Mouse (Mus musculus): ENCODE measurements around the gene Naa80. TPM values are rescaled to one million over a fixed set of nuclear protein-coding genes. Genes with fewer than 3 reads are reported as not detected.
A peak's percentile ranks its signal among the peaks of the same experiment; 100 is the strongest.

The Naa80 gene
- polyA plus RNA-seq, 1 experiment from 2014 or later: 21.8 TPM

GRCm38 (mm10) chr9:107580501-107581317 lies 2.0 kb downstream of the Naa80 start, which contains the start of gene Hyal3:
TSS of gene Hyal3 (plus strand) at chr9:107580818.
- Histone ChIP-seq H3K27me3 (ENCODE audit: insufficient read depth, low read length) (no peaks in the 10 kb centered on the region), H3K9me3 (ENCODE audit: low read length) (no peaks in the 10 kb centered on the region), H3K9ac (replicated peaks; ENCODE audit: low read length) (peak within 1 kb of the TSS; percentile 83), H3K27ac (ENCODE audit: low read length) (peak within 1 kb of the TSS; percentile 96), H3K4me1 (ENCODE audit: insufficient read depth, low read length) (peaks cover 45% of the 10 kb centered on the region), H3K36me3 (ENCODE audit: insufficient read depth, low read length) (peaks cover 11% of the 10 kb centered on the region; the same call in 1 of the 2 replicates), H3K4me3 (ENCODE audit: low read length) (peak within 1 kb of the TSS; percentile 60), H3K4me2 (replicated peaks; ENCODE audit: low read depth, low read length) (peak within 1 kb of the TSS; percentile 90)
- peak; percentile 81 for ATAC-seq (ENCODE audit: low FRiP score, low TSS enrichment)
- WGBS: under 1% methylated on average over 30 of the region's 32 CpGs

DNA sequence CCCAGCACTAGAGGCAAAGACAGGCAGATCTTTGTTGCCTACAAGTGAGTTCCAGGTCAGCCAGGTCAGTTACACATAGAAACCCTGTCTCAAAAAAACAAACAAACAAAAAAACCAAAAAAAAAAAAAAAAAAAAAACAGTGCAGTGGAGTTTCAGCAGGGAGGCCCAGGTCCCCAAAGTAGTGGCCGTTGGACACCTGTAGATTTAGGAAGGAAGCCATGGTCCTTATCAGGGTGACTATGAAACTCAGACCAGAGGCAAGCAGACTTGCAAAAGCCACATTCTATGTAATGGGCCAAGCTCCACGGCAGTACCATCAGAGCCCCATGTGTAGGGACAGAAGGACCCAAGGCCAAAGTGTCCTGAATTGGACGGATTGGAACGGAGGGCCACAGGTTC lies 2.9 kb downstream of the Naa80 start:
- Histone ChIP-seq H3K4me2 (replicated peaks; ENCODE audit: low read depth, low read length) (peak overlapping the region; percentile 90), H3K9me3 (ENCODE audit: low read length) (no peaks in the 10 kb centered on the region), H3K27ac (ENCODE audit: low read length) (peak overlapping the region; percentile 96), H3K4me1 (ENCODE audit: insufficient read depth, low read length) (peaks cover 37% of the 10 kb centered on the region), H3K4me3 (ENCODE audit: low read length) (peak overlapping the region; percentile 60), H3K36me3 (ENCODE audit: insufficient read depth, low read length) (peaks cover 11% of the 10 kb centered on the region; the same call in 1 of the 2 replicates), H3K9ac (replicated peaks; ENCODE audit: low read length) (peak overlapping the region; percentile 83), H3K27me3 (ENCODE audit: insufficient read depth, low read length) (no peaks in the 10 kb centered on the region)
- ATAC-seq (ENCODE audit: low FRiP score, low TSS enrichment): no peak
- WGBS: 74% methylated on average over 4 of the region's 4 CpGs

GRCm38 (mm10) chr9:107582509-107583062 lies 3.9 kb downstream of the Naa80 start:
- no peak for ATAC-seq (ENCODE audit: low FRiP score, low TSS enrichment)
- 85% methylated on average over 7 of the region's 7 CpGs for WGBS

GRCm38 (mm10) chr9:107583174-107583573 lies 4.5 kb downstream of the Naa80 start:
- H3K4me1 ChIP-seq (ENCODE audit: insufficient read depth, low read length): peaks cover 26% of the 10 kb centered on the region
- ATAC-seq (ENCODE audit: low FRiP score, low TSS enrichment): no peak
- H3K9ac ChIP-seq (replicated peaks; ENCODE audit: low read length): no peak overlapping the region

More at GRCm38 (mm10) chr9:107582509-107583062, 3.9 kb downstream of the Naa80 start:
- no peak overlapping the region for H3K9ac ChIP-seq (replicated peaks; ENCODE audit: low read length)
- H3K27ac ChIP-seq (ENCODE audit: low read length): no peak overlapping the region
- no peak overlapping the region for H3K4me3 ChIP-seq (ENCODE audit: low read length)
- H3K27me3 ChIP-seq (ENCODE audit: insufficient read depth, low read length): no peaks in the 10 kb centered on the region
- no peaks in the 10 kb centered on the region for H3K9me3 ChIP-seq (ENCODE audit: low read length)
- no peak overlapping the region for H3K4me2 ChIP-seq (replicated peaks; ENCODE audit: low read depth, low read length)
- H3K4me1 ChIP-seq (ENCODE audit: insufficient read depth, low read length): peaks cover 27% of the 10 kb centered on the region
- H3K36me3 ChIP-seq (ENCODE audit: insufficient read depth, low read length): peaks cover 11% of the 10 kb centered on the region; the same call in 1 of the 2 replicates

GRCm38 (mm10) chr9:107586504-107586903 lies 7.8 kb downstream of the Naa80 start:
- peaks cover 20% of the 10 kb centered on the region for H3K4me1 ChIP-seq (ENCODE audit: insufficient read depth, low read length)
- H3K36me3 ChIP-seq (ENCODE audit: insufficient read depth, low read length): peaks cover 32% of the 10 kb centered on the region
- H3K9ac ChIP-seq (replicated peaks; ENCODE audit: low read length): no peak overlapping the region
- H3K27ac ChIP-seq (ENCODE audit: low read length): no peak overlapping the region
- H3K27me3 ChIP-seq (ENCODE audit: insufficient read depth, low read length): no peaks in the 10 kb centered on the region
- no peak overlapping the region for H3K4me2 ChIP-seq (replicated peaks; ENCODE audit: low read depth, low read length)
- no peak for ATAC-seq (ENCODE audit: low FRiP score, low TSS enrichment)
- WGBS: 86% methylated on average over 5 of the region's 5 CpGs
- no peak overlapping the region for H3K4me3 ChIP-seq (ENCODE audit: low read length)
- no peaks in the 10 kb centered on the region for H3K9me3 ChIP-seq (ENCODE audit: low read length)

More at GRCm38 (mm10) chr9:107583174-107583573, 4.5 kb downstream of the Naa80 start:
- H3K4me3 ChIP-seq (ENCODE audit: low read length): no peak overlapping the region
- H3K4me2 ChIP-seq (replicated peaks; ENCODE audit: low read depth, low read length): no peak overlapping the region
- WGBS: 94% methylated on average over 14 of the region's 14 CpGs
- peaks cover 11% of the 10 kb centered on the region; the same call in 1 of the 2 replicates for H3K36me3 ChIP-seq (ENCODE audit: insufficient read depth, low read length)
- H3K27ac ChIP-seq (ENCODE audit: low read length): no peak overlapping the region
- H3K27me3 ChIP-seq (ENCODE audit: insufficient read depth, low read length): no peaks in the 10 kb centered on the region
- H3K9me3 ChIP-seq (ENCODE audit: low read length): no peaks in the 10 kb centered on the region

- peak; percentile 98 for ATAC-seq (ENCODE audit: low FRiP score, low TSS enrichment)
- Histone ChIP-seq H3K9me3 (ENCODE audit: low read length) (no peaks in the 10 kb centered on the region), H3K27ac (ENCODE audit: low read length) (peak within 1 kb of the TSS; percentile 62; the same call in 1 of the 2 replicates), H3K27me3 (ENCODE audit: insufficient read depth, low read length) (no peaks in the 10 kb centered on the region), H3K4me2 (replicated peaks; ENCODE audit: low read depth, low read length) (peak within 1 kb of the TSS; percentile 95), H3K4me1 (ENCODE audit: insufficient read depth, low read length) (peaks cover 13% of the 10 kb centered on the region), H3K9ac (replicated peaks; ENCODE audit: low read length) (peak within 1 kb of the TSS; percentile 76), H3K4me3 (ENCODE audit: low read length) (peak within 1 kb of the TSS; percentile 80), H3K36me3 (ENCODE audit: insufficient read depth, low read length) (peaks cover 38% of the 10 kb centered on the region)
- WGBS: 12% methylated on average over 46 of the region's 46 CpGs
Observed at GRCm38 (mm10) chr9:107586974-107587832, 8.5 kb downstream of the Naa80 start, which contains the start of gene Ifrd2. TSS of gene Ifrd2 (plus strand) at chr9:107587642.

- WGBS: 1% methylated on average over 33 of the region's 33 CpGs
- peak overlapping the region; percentile 80 for H3K4me3 ChIP-seq (ENCODE audit: low read length)
- H3K4me2 ChIP-seq (replicated peaks; ENCODE audit: low read depth, low read length): peak overlapping the region; percentile 95
- peaks cover 13% of the 10 kb centered on the region for H3K4me1 ChIP-seq (ENCODE audit: insufficient read depth, low read length)
- no peaks in the 10 kb centered on the region for H3K9me3 ChIP-seq (ENCODE audit: low read length)
- H3K9ac ChIP-seq (replicated peaks; ENCODE audit: low read length): peak overlapping the region; percentile 76
- H3K27me3 ChIP-seq (ENCODE audit: insufficient read depth, low read length): no peaks in the 10 kb centered on the region
- ATAC-seq (ENCODE audit: low FRiP score, low TSS enrichment): peak; percentile 46
- H3K27ac ChIP-seq (ENCODE audit: low read length): peak overlapping the region; percentile 62; the same call in 1 of the 2 replicates
- peaks cover 41% of the 10 kb centered on the region for H3K36me3 ChIP-seq (ENCODE audit: insufficient read depth, low read length)
Observed at GRCm38 (mm10) chr9:107587833-107588639, 9.3 kb downstream of the Naa80 start.

DNA sequence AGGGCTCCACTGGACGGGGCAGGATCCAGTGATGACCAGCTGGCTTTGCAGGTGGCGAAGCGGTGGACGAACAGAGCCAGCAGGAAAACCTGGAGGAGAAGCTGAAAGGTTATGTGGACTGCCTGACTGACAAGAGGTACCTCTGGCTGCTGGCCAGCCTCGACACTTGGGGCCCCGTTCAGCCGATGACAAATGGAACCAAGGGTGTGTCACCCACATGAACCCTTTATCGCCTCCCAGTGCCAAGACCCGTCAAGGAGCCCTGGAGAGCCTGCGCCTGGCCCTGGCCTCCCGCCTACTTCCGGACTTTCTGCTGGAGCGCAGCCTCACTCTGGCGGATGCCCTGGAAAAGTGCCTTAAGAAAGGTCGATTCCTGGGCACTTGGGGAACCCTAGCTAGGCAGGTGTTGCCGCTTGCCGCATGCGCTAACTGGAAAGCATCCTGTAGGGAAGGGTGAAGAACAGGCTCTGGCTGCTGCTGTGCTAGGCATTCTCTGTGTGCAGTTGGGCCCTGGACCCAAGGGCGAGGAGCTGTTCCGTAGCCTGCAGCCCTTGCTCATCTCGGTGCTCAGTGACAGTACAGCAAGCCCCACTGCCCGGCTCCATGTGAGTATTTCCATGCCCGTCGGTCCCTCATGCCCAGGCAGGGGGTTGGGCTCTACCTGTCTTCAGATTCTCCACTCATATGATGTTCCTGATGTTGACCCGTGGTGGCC lies 11.5 kb downstream of the Naa80 start:
- no peak overlapping the region for H3K9ac ChIP-seq (replicated peaks; ENCODE audit: low read length)
- no peaks in the 10 kb centered on the region for H3K9me3 ChIP-seq (ENCODE audit: low read length)
- H3K27ac ChIP-seq (ENCODE audit: low read length): no peak overlapping the region
- H3K27me3 ChIP-seq (ENCODE audit: insufficient read depth, low read length): no peaks in the 10 kb centered on the region
- H3K4me1 ChIP-seq (ENCODE audit: insufficient read depth, low read length): peaks cover 13% of the 10 kb centered on the region
- H3K4me2 ChIP-seq (replicated peaks; ENCODE audit: low read depth, low read length): no peak overlapping the region
- 86% methylated on average over 25 of the region's 25 CpGs for WGBS
- no peak for ATAC-seq (ENCODE audit: low FRiP score, low TSS enrichment)
- H3K4me3 ChIP-seq (ENCODE audit: low read length): no peak overlapping the region
- peaks cover 49% of the 10 kb centered on the region for H3K36me3 ChIP-seq (ENCODE audit: insufficient read depth, low read length)

Measured in kidney, embryonic 16.5 days (tissue).